Mouse (Mus musculus) midbrain, embryonic 14.5 days (tissue): ENCODE data around the gene Nrp1. TPM values are rescaled to one million over a fixed set of nuclear protein-coding genes. Genes with fewer than 3 reads are reported as not detected.

ENCODE experiments used
- ATAC-seq: fragments of 200-750 bp; cut with Nextera tagmentation; 2 replicates; pipeline ENCODE4 v1.8.0; 2017; ENCODE audit warnings: moderate number of reproducible peaks, moderate library complexity; ENCODE audit not compliant: low FRiP score, low TSS enrichment
- DNase-seq: peaks from one replicate; pipeline ENCODE4 v3.0.0-alpha.2; 2015
- H3K27ac ChIP-seq: fragments of 300-500 bp; sonication (generic); replicated peaks from 2 replicates; pipeline ENCODE4 v1.5.1; 2014; ENCODE audit warnings: mild to moderate bottlenecking, low read depth, low read length, moderate library complexity
- H3K27me3 ChIP-seq: fragments of 300-500 bp; sonication (generic); 2 replicates; pipeline ENCODE4 v1.6.1; 2014; ENCODE audit warnings: low read length, control low read depth, mixed read lengths; ENCODE audit not compliant: control insufficient read depth, insufficient read depth
- H3K36me3 ChIP-seq: fragments of 300-500 bp; sonication (generic); 2 replicates; pipeline ENCODE4 v1.6.1; 2014; ENCODE audit warnings: low read length, control low read depth; ENCODE audit not compliant: control insufficient read depth, insufficient read depth
- H3K4me1 ChIP-seq: fragments of 300-500 bp; sonication (generic); 2 replicates; pipeline ENCODE4 v1.6.1; 2014; ENCODE audit warnings: mild to moderate bottlenecking, antibody characterized with exemption, low read length, control low read depth; ENCODE audit not compliant: control insufficient read depth, insufficient read depth
- H3K4me2 ChIP-seq: fragments of 300-500 bp; sonication (generic); 2 replicates; pipeline ENCODE4 v1.6.1; 2014; ENCODE audit warnings: mild to moderate bottlenecking, low read length, moderate library complexity
- H3K4me3 ChIP-seq: fragments of 300-500 bp; sonication (generic); replicated peaks from 2 replicates; pipeline ENCODE4 v1.5.1; 2014; ENCODE audit warnings: low read depth, low read length
- H3K9ac ChIP-seq: fragments of 300-500 bp; sonication (generic); replicated peaks from 2 replicates; pipeline ENCODE4 v1.6.1; 2014; ENCODE audit warnings: mild to moderate bottlenecking, low read length, moderate library complexity
- H3K9me3 ChIP-seq: fragments of 300-500 bp; sonication (generic); 2 replicates; pipeline ENCODE4 v1.6.1; 2016; ENCODE audit warnings: low read length, control low read depth, mixed read lengths; ENCODE audit not compliant: control insufficient read depth
- WGBS: fragments of 180-500 bp; shearing (Covaris S2); extraction: QIAGEN DNeasy Blood & Tissue Kit; methylation state at CpG from one replicate; pipeline ENCODE4 v1.1.7; 2014; 5-methylcytosine and 5-hydroxymethylcytosine counted together
- polyA plus RNA-seq: library from polyadenylated mRNA; unstranded; fragments of >200 nt; fragmentation: Nextera tagmentation; extraction: Ambion mirVana; gene quantifications from 2 replicates; pipeline ENCODE4 v1.2.1, GENCODE M21; 2014

Gene Nrp1
- polyA plus RNA-seq = 53.8 and 61.7 TPM in 2 replicates

DNA sequence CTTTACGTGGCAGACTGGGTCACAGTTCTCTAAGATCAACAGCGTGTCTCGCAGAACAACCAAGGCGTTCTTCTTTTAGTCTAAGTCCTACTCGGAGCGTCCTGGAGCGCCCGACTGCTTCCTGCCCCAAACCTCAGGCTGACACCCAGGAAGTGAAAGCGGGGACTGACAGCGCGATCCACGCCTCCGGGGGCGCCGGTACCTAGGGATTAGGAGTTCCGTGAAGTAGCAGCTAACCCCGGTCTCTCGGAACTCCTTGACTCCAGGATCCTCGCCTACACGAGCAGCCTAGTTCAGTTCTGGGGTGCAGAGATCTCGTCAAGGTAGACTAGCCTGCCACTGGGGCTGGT lies at the start of gene Nrp1:
Gene Nrp1 (plus strand): TSS at position 199 of the 350 bp plus-strand sequence.
- Histone ChIP-seq H3K4me1 (peaks cover 29% of the 10 kb centered on the region), H3K36me3 (no peaks in the 10 kb centered on the region), H3K9me3 (no peaks in the 10 kb centered on the region), H3K4me3 (peak within 1 kb of the TSS; percentile 76), H3K9ac (peak within 1 kb of the TSS; percentile 81), H3K4me2 (peak within 1 kb of the TSS; percentile 100), H3K27ac (peak within 1 kb of the TSS; percentile 92), H3K27me3 (no peaks in the 10 kb centered on the region; the same call in 1 of the 2 replicates)
- WGBS = under 1% methylated on average over 21 of the region's 21 CpGs
- DNase-seq (peak; percentile 64), ATAC-seq (peak; percentile 46; the same call in 1 of the 2 replicates)

- WGBS = 89% methylated on average over 2 of the region's 2 CpGs
- DNase-seq (no peak), ATAC-seq (no peak)
- Histone ChIP-seq H3K9ac (no peak overlapping the region), H3K9me3 (no peaks in the 10 kb centered on the region; the same call in 1 of the 2 replicates), H3K4me2 (no peak overlapping the region), H3K4me1 (no peaks in the 10 kb centered on the region), H3K27me3 (no peaks in the 10 kb centered on the region), H3K36me3 (no peaks in the 10 kb centered on the region), H3K4me3 (no peak overlapping the region), H3K27ac (no peak overlapping the region)
Observed at GRCm38 (mm10) chr8:128320797-128321196, 37.6 kb upstream of the Nrp1 start.

GRCm38 (mm10) chr8:128327281-128327680 lies 31.1 kb upstream of the Nrp1 start:
- no peak overlapping the region for H3K4me2 ChIP-seq
- H3K4me3 ChIP-seq = no peak overlapping the region
- H3K36me3 ChIP-seq = no peaks in the 10 kb centered on the region
- H3K27me3 ChIP-seq = no peaks in the 10 kb centered on the region
- H3K9ac ChIP-seq = no peak overlapping the region
- 97% methylated on average over 1 of the region's 1 CpGs for WGBS
- ATAC-seq = no peak
- no peaks in the 10 kb centered on the region for H3K9me3 ChIP-seq
- DNase-seq = no peak
- no peaks in the 10 kb centered on the region for H3K4me1 ChIP-seq
- H3K27ac ChIP-seq = no peak overlapping the region

DNA sequence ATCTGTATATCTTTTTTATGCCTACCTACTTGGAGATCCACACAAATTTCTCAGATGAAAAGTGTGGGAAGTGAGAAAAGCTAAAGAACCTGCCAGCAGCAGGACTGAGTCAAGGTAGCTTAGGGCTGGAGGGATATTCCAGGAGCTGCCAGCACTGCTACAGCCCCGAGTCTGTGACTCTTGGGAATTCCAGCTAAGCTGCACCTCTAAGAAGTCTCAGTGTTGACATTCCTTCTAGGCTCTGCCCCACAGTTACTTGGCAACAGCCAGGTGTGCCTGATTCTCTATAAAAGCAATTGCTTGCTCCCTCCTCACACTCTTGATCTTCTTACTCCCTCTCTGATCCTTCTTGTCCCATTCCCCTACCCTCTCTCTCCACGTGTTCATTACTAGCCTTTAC lies 30.5 kb upstream of the Nrp1 start:
- no peak for ATAC-seq
- no peaks in the 10 kb centered on the region for H3K4me1 ChIP-seq
- no peak overlapping the region for H3K9ac ChIP-seq
- no peak overlapping the region for H3K27ac ChIP-seq
- no peak for DNase-seq
- 21% methylated on average over 2 of the region's 2 CpGs for WGBS
- H3K4me2 ChIP-seq = no peak overlapping the region
- H3K36me3 ChIP-seq = no peaks in the 10 kb centered on the region
- H3K9me3 ChIP-seq = no peaks in the 10 kb centered on the region
- H3K4me3 ChIP-seq = no peak overlapping the region
- no peaks in the 10 kb centered on the region for H3K27me3 ChIP-seq

DNA sequence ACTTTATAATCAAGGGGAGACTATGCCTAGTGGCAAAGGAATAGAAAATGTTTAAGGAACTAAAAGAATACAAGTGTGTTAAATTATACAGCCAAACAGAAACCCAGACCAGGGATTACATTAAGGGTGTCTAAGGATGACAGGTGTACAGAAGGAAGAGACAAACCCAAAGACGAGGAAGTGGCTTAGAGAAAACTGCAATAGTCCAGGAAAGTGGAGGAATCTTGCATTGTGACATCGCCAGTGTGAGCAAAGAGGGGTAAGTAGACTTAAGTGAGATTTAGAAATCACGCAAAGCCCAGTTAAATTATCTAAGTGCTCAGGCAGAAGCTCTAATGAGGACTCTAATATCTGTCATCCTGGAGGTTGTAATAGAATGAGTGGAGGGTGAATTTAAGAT lies 28.9 kb upstream of the Nrp1 start:
- Histone ChIP-seq H3K27me3 (no peaks in the 10 kb centered on the region), H3K4me2 (no peak overlapping the region), H3K4me1 (no peaks in the 10 kb centered on the region), H3K9ac (no peak overlapping the region), H3K9me3 (no peaks in the 10 kb centered on the region), H3K4me3 (no peak overlapping the region), H3K27ac (no peak overlapping the region), H3K36me3 (no peaks in the 10 kb centered on the region)
- no peak for DNase-seq
- 89% methylated on average over 3 of the region's 3 CpGs for WGBS
- ATAC-seq = no peak

- Histone ChIP-seq H3K9me3 (no peaks in the 10 kb centered on the region), H3K4me2 (no peak overlapping the region), H3K27ac (no peak overlapping the region), H3K36me3 (no peaks in the 10 kb centered on the region), H3K27me3 (no peaks in the 10 kb centered on the region), H3K9ac (no peak overlapping the region), H3K4me3 (no peak overlapping the region), H3K4me1 (peaks cover 2% of the 10 kb centered on the region; the same call in 1 of the 2 replicates)
- 80% methylated on average over 3 of the region's 3 CpGs for WGBS
- DNase-seq = no peak
- no peak for ATAC-seq
Observed at GRCm38 (mm10) chr8:128335976-128336375, 22.4 kb upstream of the Nrp1 start.

GRCm38 (mm10) chr8:128338951-128339350 lies 19.5 kb upstream of the Nrp1 start:
- Histone ChIP-seq H3K4me3 (no peak overlapping the region), H3K4me2 (no peak overlapping the region), H3K36me3 (no peaks in the 10 kb centered on the region), H3K9ac (no peak overlapping the region), H3K27me3 (no peaks in the 10 kb centered on the region), H3K9me3 (no peaks in the 10 kb centered on the region), H3K4me1 (peaks cover 2% of the 10 kb centered on the region; the same call in 1 of the 2 replicates), H3K27ac (no peak overlapping the region)
- DNase-seq = no peak
- ATAC-seq = no peak

GRCm38 (mm10) chr8:128339521-128339920 lies 18.9 kb upstream of the Nrp1 start:
- Histone ChIP-seq H3K4me3 (no peak overlapping the region), H3K36me3 (no peaks in the 10 kb centered on the region), H3K27me3 (no peaks in the 10 kb centered on the region), H3K27ac (no peak overlapping the region), H3K4me2 (no peak overlapping the region), H3K9ac (no peak overlapping the region), H3K4me1 (peaks cover 2% of the 10 kb centered on the region; the same call in 1 of the 2 replicates), H3K9me3 (no peaks in the 10 kb centered on the region)
- 90% methylated on average over 3 of the region's 3 CpGs for WGBS
- no peak for DNase-seq
- no peak for ATAC-seq

DNA sequence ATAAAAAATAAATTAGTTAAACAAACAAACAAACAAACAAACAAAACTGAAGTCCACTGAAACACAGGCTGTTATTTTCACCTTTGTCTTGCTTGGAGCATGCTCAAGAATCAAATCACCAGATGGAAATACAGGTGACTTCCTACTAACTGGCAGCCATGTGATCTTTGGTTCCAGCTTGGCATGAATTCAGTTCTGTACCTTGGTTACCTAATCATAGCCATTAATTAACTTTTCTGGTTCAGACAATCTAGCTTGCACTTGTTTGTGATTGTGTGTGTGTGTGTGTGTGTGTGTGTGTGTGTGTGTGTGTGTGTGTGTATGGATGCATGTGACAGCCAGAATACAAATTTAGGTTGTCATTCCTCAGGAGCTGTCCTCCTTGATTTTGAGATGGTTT lies 8.0 kb upstream of the Nrp1 start:
- Histone ChIP-seq H3K27me3 (no peaks in the 10 kb centered on the region; the same call in 1 of the 2 replicates), H3K4me3 (no peak overlapping the region), H3K4me1 (no peaks in the 10 kb centered on the region), H3K9me3 (no peaks in the 10 kb centered on the region), H3K4me2 (no peak overlapping the region), H3K27ac (no peak overlapping the region), H3K9ac (no peak overlapping the region), H3K36me3 (no peaks in the 10 kb centered on the region)
- no peak for DNase-seq
- ATAC-seq = no peak
